Comparison of ENCODE assay signal across 17 mouse cellular contexts in genomic region chr5:82046106-82046505, GRCm38 (mm10).
"Had no signal": no experiment of that assay in that cellular context is flagged by ENCODE, and none has a peak within 500 bp of the region (broad histone marks: within the 10 kb centered on the region; RNA-seq: fewer than 3 reads in every experiment).

No protein-coding gene starts in this region.

- ATAC-seq: liver, postnatal 0 days; midbrain, embryonic 13.5 days; midbrain, embryonic 15.5 days had no signal

- H3K9ac ChIP-seq: liver, embryonic 13.5 days; liver, embryonic 15.5 days; liver, postnatal 0 days; midbrain, embryonic 13.5 days; midbrain, embryonic 15.5 days; neural tube, embryonic 12.5 days; stomach, embryonic 15.5 days had no signal

- H3K4me2 ChIP-seq: liver, embryonic 11.5 days; liver, embryonic 13.5 days; liver, embryonic 15.5 days; midbrain, embryonic 11.5 days; midbrain, embryonic 13.5 days; midbrain, embryonic 15.5 days; neural tube, embryonic 12.5 days; stomach, embryonic 15.5 days had no signal

- H3K4me3 ChIP-seq: liver, embryonic 13.5 days; liver, embryonic 15.5 days; megakaryocyte, embryonic 14.5 days; midbrain, embryonic 13.5 days; midbrain, embryonic 15.5 days; neural tube, embryonic 12.5 days; stomach, embryonic 15.5 days had no signal

- H3K4me1 ChIP-seq: liver, embryonic 13.5 days; liver, embryonic 15.5 days; megakaryocyte, embryonic 14.5 days; midbrain, embryonic 13.5 days; midbrain, embryonic 15.5 days; neural tube, embryonic 12.5 days; stomach, embryonic 15.5 days had no signal

- H3K27ac ChIP-seq: liver, embryonic 13.5 days; liver, embryonic 15.5 days; macrophage; midbrain, embryonic 13.5 days; midbrain, embryonic 15.5 days; neural tube, embryonic 12.5 days; stomach, embryonic 15.5 days; stomach, postnatal 0 days had no signal

- DNase-seq: liver; liver, embryonic 13.5 days; liver, postnatal 0 days; right cerebral cortex, postnatal 14 days; thymus, adult 2 months; thymus, postnatal 25 days; thymus, postnatal 4 days had no signal

- H3K36me3 ChIP-seq: liver, embryonic 13.5 days; liver, embryonic 15.5 days; midbrain, embryonic 13.5 days; midbrain, embryonic 15.5 days; neural tube, embryonic 12.5 days; stomach, embryonic 15.5 days had no signal

- H3K9me3 ChIP-seq: liver, embryonic 13.5 days; liver, embryonic 15.5 days; megakaryocyte, embryonic 14.5 days; midbrain, embryonic 13.5 days; midbrain, embryonic 15.5 days; neural tube, embryonic 12.5 days; stomach, embryonic 15.5 days had no signal

- H3K27me3 ChIP-seq: liver, embryonic 13.5 days; liver, embryonic 15.5 days; megakaryocyte, embryonic 14.5 days; midbrain, embryonic 13.5 days; midbrain, embryonic 15.5 days; neural tube, embryonic 12.5 days; stomach, embryonic 15.5 days had no signal
